Mouse (Mus musculus): ENCODE data around the gene Zdhhc7. TPM values are rescaled to one million over a fixed set of nuclear protein-coding genes. Genes with fewer than 3 reads are reported as not detected.

Gene Zdhhc7
- polyA plus RNA-seq, 1 experiment: 32.4 TPM

DNA sequence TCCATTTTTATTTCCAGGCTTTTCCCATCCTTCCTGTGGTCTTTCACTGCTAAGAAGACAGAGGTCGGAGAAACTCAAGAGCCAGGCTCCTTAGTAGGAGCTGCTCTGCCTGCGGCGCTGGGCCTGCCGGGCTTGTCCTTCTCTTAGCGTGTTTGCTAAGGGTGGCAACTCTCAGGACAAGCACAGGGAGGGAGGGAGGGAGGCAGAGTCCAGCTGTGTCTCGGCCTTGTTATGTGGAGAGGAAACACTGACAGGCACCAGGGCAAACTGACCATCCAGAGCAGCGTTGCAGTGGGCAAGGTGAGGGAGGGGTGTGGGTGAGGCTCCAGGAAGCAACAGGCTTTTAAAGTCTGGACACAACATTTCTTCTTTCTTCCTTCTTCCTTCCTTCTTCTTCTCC is 11.8 kb downstream of the Zdhhc7 start:
- Histone ChIP-seq H3ac (ENCODE audit: control insufficient read depth, insufficient read length, low read depth) (no peak overlapping the region), H3K27me3 (ENCODE audit: control insufficient read depth, insufficient read depth, insufficient read length) (no peaks in the 10 kb centered on the region), H3K79me3 (ENCODE audit: low read depth) (no peaks in the 10 kb centered on the region), H3K79me2 (ENCODE audit: control insufficient read depth, insufficient read depth) (peaks cover 7% of the 10 kb centered on the region), H3K4me3 (ENCODE audit: insufficient read depth, poor library complexity, severe bottlenecking) (no peak overlapping the region), H3K36me3 (ENCODE audit: control insufficient read depth, insufficient read depth) (peaks cover 34% of the 10 kb centered on the region)
- TF ChIP-seq USF1 (IDR thresholded peaks at IDR 0.05; ENCODE audit: low read depth): no peak
- TF ChIP-seq FOSL1 (IDR thresholded peaks at IDR 0.05; ENCODE audit: insufficient read depth, low read length, poor library complexity, severe bottlenecking): no peak
- TF ChIP-seq MAX (IDR thresholded peaks at IDR 0.05): no peak
- no peak for TF ChIP-seq CTCF (IDR thresholded peaks at IDR 0.05; ENCODE audit: control insufficient read depth, insufficient read depth, insufficient read length)
- no peak for TF ChIP-seq MYOG (IDR thresholded peaks at IDR 0.05; ENCODE audit: control insufficient read depth, extremely low read depth, insufficient read length)
- no peak for TF ChIP-seq MYOD1 (IDR thresholded peaks at IDR 0.05; ENCODE audit: control insufficient read depth, insufficient read length, low read depth)
- no peak for TF ChIP-seq CEBPB (IDR thresholded peaks at IDR 0.05; ENCODE audit: low read depth)

DNA sequence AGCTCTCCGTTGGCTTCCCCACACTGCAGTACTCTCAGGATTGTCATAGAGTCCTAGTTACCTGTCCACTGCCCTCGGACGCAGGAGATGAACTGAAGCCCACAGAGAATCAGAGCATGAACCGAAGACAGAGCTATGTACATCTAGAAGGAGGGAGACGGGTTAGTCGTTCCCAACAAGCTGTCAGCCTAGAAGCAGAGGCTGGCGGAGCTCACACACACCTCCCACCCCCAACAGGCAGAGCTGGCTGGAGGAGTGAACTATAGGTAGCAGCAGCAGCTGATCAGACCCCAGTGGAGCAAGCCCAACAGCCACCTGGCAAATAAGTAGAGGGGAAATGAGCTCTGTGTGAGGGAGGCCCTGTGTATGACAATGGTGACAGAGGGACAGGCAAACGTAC is 16.5 kb downstream of the Zdhhc7 start:
- no peak for TF ChIP-seq USF1 (IDR thresholded peaks at IDR 0.05; ENCODE audit: low read depth)
- TF ChIP-seq MAX (IDR thresholded peaks at IDR 0.05): no peak
- no peak for TF ChIP-seq FOSL1 (IDR thresholded peaks at IDR 0.05; ENCODE audit: insufficient read depth, low read length, poor library complexity, severe bottlenecking)
- TF ChIP-seq MYOG (IDR thresholded peaks at IDR 0.05; ENCODE audit: control insufficient read depth, extremely low read depth, insufficient read length): no peak
- TF ChIP-seq MYOD1 (IDR thresholded peaks at IDR 0.05; ENCODE audit: control insufficient read depth, insufficient read length, low read depth): no peak
- TF ChIP-seq CEBPB (IDR thresholded peaks at IDR 0.05; ENCODE audit: low read depth): no peak
- TF ChIP-seq CTCF (IDR thresholded peaks at IDR 0.05; ENCODE audit: control insufficient read depth, insufficient read depth, insufficient read length): no peak
- Histone ChIP-seq H3K4me3 (ENCODE audit: insufficient read depth, poor library complexity, severe bottlenecking) (no peak overlapping the region), H3ac (ENCODE audit: control insufficient read depth, insufficient read length, low read depth) (no peak overlapping the region), H3K79me2 (ENCODE audit: control insufficient read depth, insufficient read depth) (no peaks in the 10 kb centered on the region), H3K27me3 (ENCODE audit: control insufficient read depth, insufficient read depth, insufficient read length) (no peaks in the 10 kb centered on the region), H3K36me3 (ENCODE audit: control insufficient read depth, insufficient read depth) (peaks cover 27% of the 10 kb centered on the region), H3K79me3 (ENCODE audit: low read depth) (no peaks in the 10 kb centered on the region)

DNA sequence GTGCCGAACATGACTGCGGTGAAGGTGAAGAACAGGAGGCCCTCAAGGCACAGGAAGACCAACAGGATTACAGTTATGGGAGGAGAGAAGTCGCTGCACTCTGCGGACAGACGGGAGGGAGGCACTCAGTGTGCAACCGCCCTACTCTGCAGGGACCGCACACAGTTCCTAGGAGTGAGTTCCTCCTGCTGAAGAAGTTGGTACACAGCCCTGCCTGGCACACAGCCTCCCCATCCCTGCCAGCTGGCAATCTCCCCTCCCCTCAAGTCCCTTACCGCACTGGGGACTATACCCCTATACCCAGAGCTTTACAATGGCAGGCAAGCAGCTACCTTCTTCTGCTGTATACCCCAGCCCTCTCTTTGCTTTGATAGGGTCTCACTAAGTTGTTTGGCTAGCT is 18.0 kb downstream of the Zdhhc7 start:
- H3K79me2 ChIP-seq (ENCODE audit: control insufficient read depth, insufficient read depth): no peaks in the 10 kb centered on the region
- H3K4me3 ChIP-seq (ENCODE audit: insufficient read depth, poor library complexity, severe bottlenecking): no peak overlapping the region
- H3K36me3 ChIP-seq (ENCODE audit: control insufficient read depth, insufficient read depth): peaks cover 27% of the 10 kb centered on the region
- H3K79me3 ChIP-seq (ENCODE audit: low read depth): no peaks in the 10 kb centered on the region
- H3ac ChIP-seq (ENCODE audit: control insufficient read depth, insufficient read length, low read depth): no peak overlapping the region
- no peaks in the 10 kb centered on the region for H3K27me3 ChIP-seq (ENCODE audit: control insufficient read depth, insufficient read depth, insufficient read length)
- TF ChIP-seq MYOD1 (IDR thresholded peaks at IDR 0.05; ENCODE audit: control insufficient read depth, insufficient read length, low read depth) (no peak), CTCF (IDR thresholded peaks at IDR 0.05; ENCODE audit: control insufficient read depth, insufficient read depth, insufficient read length) (no peak), MYOG (IDR thresholded peaks at IDR 0.05; ENCODE audit: control insufficient read depth, extremely low read depth, insufficient read length) (no peak), USF1 (IDR thresholded peaks at IDR 0.05; ENCODE audit: low read depth) (no peak), FOSL1 (IDR thresholded peaks at IDR 0.05; ENCODE audit: insufficient read depth, low read length, poor library complexity, severe bottlenecking) (no peak), CEBPB (IDR thresholded peaks at IDR 0.05; ENCODE audit: low read depth) (no peak), MAX (IDR thresholded peaks at IDR 0.05) (no peak)

DNA sequence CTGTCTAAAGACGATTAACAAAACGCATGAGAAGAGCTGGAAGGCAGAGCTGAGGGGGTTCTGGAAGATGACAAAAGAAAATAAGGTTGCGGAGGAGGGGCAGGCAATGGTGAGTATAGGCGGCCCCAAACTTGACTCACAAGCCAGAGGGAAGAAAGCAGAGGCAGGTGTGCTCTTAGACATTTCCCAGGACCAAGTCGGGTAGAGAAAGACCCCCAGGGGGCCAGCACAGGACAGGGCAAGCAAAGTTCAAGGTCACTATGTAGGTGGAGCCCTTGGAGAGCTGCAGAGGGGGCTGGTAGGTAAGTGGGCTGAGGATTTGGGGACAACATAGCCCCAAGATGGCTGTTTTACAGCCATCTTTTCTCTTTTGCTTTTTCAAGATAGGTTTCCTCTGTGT is 21.9 kb downstream of the Zdhhc7 start:
- Histone ChIP-seq H3ac (ENCODE audit: control insufficient read depth, insufficient read length, low read depth) (no peak overlapping the region), H3K79me3 (ENCODE audit: low read depth) (no peaks in the 10 kb centered on the region), H3K36me3 (ENCODE audit: control insufficient read depth, insufficient read depth) (peaks cover 8% of the 10 kb centered on the region), H3K79me2 (ENCODE audit: control insufficient read depth, insufficient read depth) (no peaks in the 10 kb centered on the region), H3K27me3 (ENCODE audit: control insufficient read depth, insufficient read depth, insufficient read length) (no peaks in the 10 kb centered on the region), H3K4me3 (ENCODE audit: insufficient read depth, poor library complexity, severe bottlenecking) (no peak overlapping the region)
- TF ChIP-seq USF1 (IDR thresholded peaks at IDR 0.05; ENCODE audit: low read depth): no peak
- TF ChIP-seq MYOD1 (IDR thresholded peaks at IDR 0.05; ENCODE audit: control insufficient read depth, insufficient read length, low read depth): no peak
- TF ChIP-seq CTCF (IDR thresholded peaks at IDR 0.05; ENCODE audit: control insufficient read depth, insufficient read depth, insufficient read length): no peak
- TF ChIP-seq MYOG (IDR thresholded peaks at IDR 0.05; ENCODE audit: control insufficient read depth, extremely low read depth, insufficient read length): no peak
- no peak for TF ChIP-seq CEBPB (IDR thresholded peaks at IDR 0.05; ENCODE audit: low read depth)
- no peak for TF ChIP-seq MAX (IDR thresholded peaks at IDR 0.05)
- TF ChIP-seq FOSL1 (IDR thresholded peaks at IDR 0.05; ENCODE audit: insufficient read depth, low read length, poor library complexity, severe bottlenecking): no peak

DNA sequence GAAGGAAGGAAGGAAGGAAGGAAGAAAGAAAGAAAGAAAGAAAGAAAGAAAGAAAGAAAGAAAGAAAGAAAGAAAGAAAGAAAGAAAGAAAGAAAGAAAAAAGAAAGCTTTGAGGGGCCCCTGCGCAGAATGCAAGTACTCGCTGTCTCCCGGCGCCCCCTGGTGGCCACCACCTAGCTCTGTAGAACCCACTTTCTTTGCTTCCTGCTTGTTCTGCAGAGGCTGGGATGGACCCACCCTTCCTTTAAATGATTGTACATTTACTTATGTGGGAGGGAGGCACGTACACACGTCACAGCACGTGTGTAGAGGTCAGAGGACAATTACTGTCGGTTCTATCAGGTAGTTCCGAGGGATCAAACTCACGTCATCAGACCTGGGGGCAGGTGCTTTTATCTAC is 23.2 kb downstream of the Zdhhc7 start:
- Histone ChIP-seq H3ac (ENCODE audit: control insufficient read depth, insufficient read length, low read depth) (no peak overlapping the region), H3K36me3 (ENCODE audit: control insufficient read depth, insufficient read depth) (peaks cover 5% of the 10 kb centered on the region), H3K79me2 (ENCODE audit: control insufficient read depth, insufficient read depth) (no peaks in the 10 kb centered on the region), H3K79me3 (ENCODE audit: low read depth) (no peaks in the 10 kb centered on the region), H3K4me3 (ENCODE audit: insufficient read depth, poor library complexity, severe bottlenecking) (no peak overlapping the region), H3K27me3 (ENCODE audit: control insufficient read depth, insufficient read depth, insufficient read length) (no peaks in the 10 kb centered on the region)
- no peak for TF ChIP-seq MYOD1 (IDR thresholded peaks at IDR 0.05; ENCODE audit: control insufficient read depth, insufficient read length, low read depth)
- peak; percentile 64 for TF ChIP-seq CTCF (IDR thresholded peaks at IDR 0.05; ENCODE audit: control insufficient read depth, insufficient read depth, insufficient read length)
- TF ChIP-seq FOSL1 (IDR thresholded peaks at IDR 0.05; ENCODE audit: insufficient read depth, low read length, poor library complexity, severe bottlenecking): no peak
- TF ChIP-seq MYOG (IDR thresholded peaks at IDR 0.05; ENCODE audit: control insufficient read depth, extremely low read depth, insufficient read length): no peak
- TF ChIP-seq MAX (IDR thresholded peaks at IDR 0.05): no peak
- TF ChIP-seq CEBPB (IDR thresholded peaks at IDR 0.05; ENCODE audit: low read depth): no peak

DNA sequence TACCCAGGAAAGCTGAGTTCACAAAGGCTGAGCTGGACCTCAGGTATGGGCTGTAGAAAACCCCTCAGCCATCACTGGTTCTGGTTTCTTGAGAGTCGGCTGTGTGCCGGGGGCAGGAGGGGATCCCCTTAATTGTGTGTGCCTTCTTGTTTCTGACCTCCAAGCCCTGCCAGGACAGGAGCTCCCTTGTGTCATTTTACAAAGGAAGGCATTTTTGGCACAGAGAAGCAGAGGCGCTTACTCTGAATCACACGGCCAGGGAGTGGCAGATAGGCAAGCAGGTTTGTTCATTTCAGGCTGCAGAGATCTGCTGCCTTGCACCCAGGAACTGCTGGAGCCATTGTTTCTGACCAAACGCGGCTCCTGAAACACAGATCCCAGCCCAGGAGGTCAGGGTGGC is 25.9 kb downstream of the Zdhhc7 start:
- no peak overlapping the region for H3K4me3 ChIP-seq (ENCODE audit: insufficient read depth, poor library complexity, severe bottlenecking)
- no peak overlapping the region for H3ac ChIP-seq (ENCODE audit: control insufficient read depth, insufficient read length, low read depth)
- H3K27me3 ChIP-seq (ENCODE audit: control insufficient read depth, insufficient read depth, insufficient read length): no peaks in the 10 kb centered on the region
- TF ChIP-seq FOSL1 (IDR thresholded peaks at IDR 0.05; ENCODE audit: insufficient read depth, low read length, poor library complexity, severe bottlenecking) (no peak), USF1 (IDR thresholded peaks at IDR 0.05; ENCODE audit: low read depth) (no peak), CTCF (IDR thresholded peaks at IDR 0.05; ENCODE audit: control insufficient read depth, insufficient read depth, insufficient read length) (no peak), MYOD1 (IDR thresholded peaks at IDR 0.05; ENCODE audit: control insufficient read depth, insufficient read length, low read depth) (no peak), MYOG (IDR thresholded peaks at IDR 0.05; ENCODE audit: control insufficient read depth, extremely low read depth, insufficient read length) (no peak), CEBPB (IDR thresholded peaks at IDR 0.05; ENCODE audit: low read depth) (no peak), MAX (IDR thresholded peaks at IDR 0.05) (no peak)
- H3K79me3 ChIP-seq (ENCODE audit: low read depth): no peaks in the 10 kb centered on the region
- H3K36me3 ChIP-seq (ENCODE audit: control insufficient read depth, insufficient read depth): no peaks in the 10 kb centered on the region
- no peaks in the 10 kb centered on the region for H3K79me2 ChIP-seq (ENCODE audit: control insufficient read depth, insufficient read depth)
